Mouse (Mus musculus) CH12.LX (cell line): ENCODE measurements around the gene Rad23a. TPM values are rescaled to one million over a fixed set of nuclear protein-coding genes. Genes with fewer than 3 reads are reported as not detected.

Experiments used
- DNase-seq: peaks from one replicate; pipeline ENCODE4 v3.0.0-alpha.2; 2013; ENCODE audit errors: extremely low read depth
- H3K27ac ChIP-seq: 2 replicates; pipeline ENCODE4 v1.5.1; 2012; ENCODE audit warnings: low read depth, mild to moderate bottlenecking, control low read depth, moderate library complexity; ENCODE audit not compliant: insufficient read depth
- H3K27me3 ChIP-seq: replicated peaks from 2 replicates; pipeline ENCODE3; 2012; ENCODE audit warnings: inconsistent platforms
- H3K36me3 ChIP-seq, 2 experiments: replicated peaks in 1 of 2; 2 replicates each; pipeline versions ENCODE3 to v1.6.1; 2012; ENCODE audit warnings: inconsistent platforms in 1 of 2, low read length in 1 of 2, mild to moderate bottlenecking in 1 of 2, mixed read lengths in 1 of 2, moderate library complexity in 1 of 2; ENCODE audit not compliant: control insufficient read depth in 1 of 2, insufficient read depth in 1 of 2
- H3K4me1 ChIP-seq, 2 experiments: 2 replicates each; pipeline ENCODE4 v1.6.1; 2012; ENCODE audit warnings: inconsistent platforms in 1 of 2, moderate library complexity in 1 of 2; ENCODE audit not compliant: insufficient read depth in 2 of 2, control insufficient read depth in 1 of 2
- H3K4me2 ChIP-seq: 2 replicates; pipeline ENCODE4 v1.6.1; 2012; ENCODE audit warnings: low read depth, mild to moderate bottlenecking, control low read depth; ENCODE audit not compliant: poor library complexity, insufficient read depth, severe bottlenecking
- H3K4me3 ChIP-seq, 3 experiments: fragments of 150-350 bp in 1 of 3; sonication (generic) in 1 of 3; replicated peaks in 1 of 3; 2 replicates each; pipeline versions ENCODE3 to v1.5.1; 2011 to 2012; ENCODE audit warnings: low read depth in 2 of 3, low read length in 2 of 3, mild to moderate bottlenecking in 2 of 3, moderate library complexity in 2 of 3, control low read depth in 1 of 3, improper control_type of control experiment in 1 of 3, inconsistent platforms in 1 of 3, mixed read lengths in 1 of 3; ENCODE audit not compliant: poor library complexity in 1 of 3
- H3K79me2 ChIP-seq: replicated peaks from 2 replicates; pipeline ENCODE4 v1.6.1; 2012; ENCODE audit warnings: mild to moderate bottlenecking, moderate library complexity; ENCODE audit not compliant: control insufficient read depth, poor library complexity, insufficient read depth, severe bottlenecking; ENCODE audit errors: extremely low read depth
- H3K9ac ChIP-seq: 2 replicates; pipeline ENCODE4 v1.6.1; 2012; ENCODE audit warnings: low read depth, mild to moderate bottlenecking, control low read depth, moderate library complexity; ENCODE audit not compliant: insufficient read depth
- H3K9me3 ChIP-seq: replicated peaks from 2 replicates; pipeline ENCODE3; 2012; ENCODE audit warnings: low read length, inconsistent platforms, mixed read lengths
- CTCF ChIP-seq, 2 experiments: IDR thresholded peaks in 1 of 2; conservative IDR thresholded peaks in 1 of 2; 2 replicates each; pipeline ENCODE4 v1.5.1; 2011 to 2012; ENCODE audit warnings: low read depth in 2 of 2, low read length in 2 of 2, improper control_type of control experiment in 1 of 2, inconsistent platforms in 1 of 2, mild to moderate bottlenecking in 1 of 2, moderate library complexity in 1 of 2
- KAT2A ChIP-seq: IDR thresholded peaks from 2 replicates; pipeline ENCODE4 v1.6.1; 2012; ENCODE audit warnings: low read length, improper control_type of control experiment, inconsistent platforms; ENCODE audit not compliant: insufficient replicate concordance
- MAFK ChIP-seq: IDR thresholded peaks from 2 replicates; pipeline ENCODE4 v1.6.1; 2011; ENCODE audit warnings: low read length, improper control_type of control experiment; ENCODE audit not compliant: insufficient replicate concordance
- MAX ChIP-seq: IDR thresholded peaks from 2 replicates; pipeline ENCODE4 v1.6.1; 2011; ENCODE audit warnings: low read length, improper control_type of control experiment
- MAZ ChIP-seq: IDR thresholded peaks from 2 replicates; pipeline ENCODE4 v1.6.1; 2012; ENCODE audit warnings: low read depth, mild to moderate bottlenecking, inconsistent platforms, low read length, improper control_type of control experiment, moderate library complexity
- MYC ChIP-seq: IDR thresholded peaks from 2 replicates; pipeline ENCODE4 v1.6.1; 2011; ENCODE audit warnings: low read depth, mild to moderate bottlenecking, improper control_type of control experiment, low read length
- NELFE ChIP-seq: IDR thresholded peaks from 2 replicates; pipeline ENCODE4 v1.6.1; 2011; ENCODE audit warnings: low read depth, low read length, improper control_type of control experiment
- NRF1 ChIP-seq: IDR thresholded peaks from 2 replicates; pipeline ENCODE4 v1.6.1; 2014; ENCODE audit warnings: low read depth, mild to moderate bottlenecking, inconsistent platforms, low read length, improper control_type of control experiment, moderate library complexity
- POLR2A ChIP-seq: IDR thresholded peaks from 2 replicates; pipeline ENCODE4 v1.6.1; 2011; ENCODE audit warnings: low read depth, mild to moderate bottlenecking, improper control_type of control experiment, low read length
- RAD21 ChIP-seq: IDR thresholded peaks from 2 replicates; pipeline ENCODE4 v1.6.1; 2011; ENCODE audit warnings: low read depth, mild to moderate bottlenecking, low read length, improper control_type of control experiment, moderate library complexity
- SMC3 ChIP-seq: IDR thresholded peaks from 2 replicates; pipeline ENCODE4 v1.6.1; 2011; ENCODE audit warnings: low read depth, low read length, improper control_type of control experiment
- dilution Hi-C: fragments of 300-500 bp; cut with MboI; formaldehyde crosslinking; loops from 2 replicates; pipeline ENCODE4 v1.14.3; 2020; ENCODE audit warnings: low sequenced_read_pairs; ENCODE audit not compliant: extremely low pct_unique_long_range_greater_than_20kb, extremely low pct_ligation_motif_present
- in situ Hi-C: fragments of 300-500 bp; cut with MboI; formaldehyde crosslinking; loops from 3 replicates; pipeline ENCODE4 v1.14.3; 2019; ENCODE audit warnings: low sequenced_read_pairs, low pct_ligation_motif_present, low pct_unique_long_range_greater_than_20kb, mixed read lengths
- polyA plus RNA-seq: library from polyadenylated mRNA; unstranded; fragments of >175 nt; gene quantifications from 2 replicates; pipeline ENCODE4 v1.2.1, GENCODE M21; 2012; ENCODE audit warnings: low read depth; ENCODE audit not compliant: insufficient read length
- total RNA-seq, 2 experiments: library from RNA; depleted of rRNA; stranded (reverse); fragments of 300-350 nt in 1 of 2; fragments of >200 nt in 1 of 2; gene quantifications; 2 replicates each; pipeline ENCODE4 v1.2.3; 2012 to 2014

Gene Rad23a
- total and polyA plus RNA-seq, 3 experiments = 66.5 to 135 (median 115) TPM

DNA sequence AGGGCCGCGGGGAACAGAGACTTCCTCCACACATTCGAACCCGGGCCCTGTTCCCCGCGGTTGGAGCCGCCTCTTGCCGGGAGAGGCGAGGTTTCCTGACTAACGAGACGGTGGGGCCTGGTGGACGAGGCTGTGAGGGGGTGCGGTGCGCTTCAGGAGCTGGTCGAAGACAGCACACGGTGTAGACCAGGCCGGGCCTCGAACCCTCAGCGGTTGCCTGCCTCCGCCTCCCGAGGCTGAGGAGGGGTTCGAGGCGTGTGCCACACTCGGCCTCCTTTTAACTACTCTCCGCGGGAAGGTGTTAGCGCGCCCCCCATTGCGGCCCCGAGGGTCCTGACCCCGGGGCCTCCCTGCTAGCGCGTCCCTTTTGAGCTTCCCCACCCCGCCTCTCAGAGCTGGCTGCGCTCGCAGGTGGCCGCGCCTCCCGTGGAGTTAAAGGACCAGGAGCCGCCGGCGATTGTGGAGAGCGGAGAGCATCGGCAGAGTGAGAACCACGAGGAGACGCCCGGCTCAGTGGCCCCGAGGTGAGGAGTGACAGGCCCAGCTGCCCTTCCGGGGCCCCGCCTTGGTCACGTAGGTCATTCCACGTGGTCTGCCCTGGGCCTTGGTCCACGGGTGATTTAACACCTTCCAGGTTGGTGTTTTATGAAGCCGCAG is 32.0 kb upstream of the Rad23a start:
- Histone ChIP-seq H3K9me3 (no peaks in the 10 kb centered on the region), H3K9ac (no peak overlapping the region), H3K4me1 (no peaks in the 10 kb centered on the region), H3K27me3 (no peaks in the 10 kb centered on the region), H3K4me2 (no peak overlapping the region), H3K27ac (no peak overlapping the region), H3K79me2 (no peaks in the 10 kb centered on the region), H3K4me3 (no peak overlapping the region), H3K36me3 (peaks cover 23 to 70% of the 10 kb centered on the region in 2 experiments)
- dilution Hi-C loops = no loop called here
- TF ChIP-seq MAX (no peak), NRF1 (no peak), POLR2A (no peak), KAT2A (no peak), NELFE (no peak), MAFK (no peak)
- in situ Hi-C loops = no loop called here
- DNase-seq = no peak

- no peak within 1 kb of the TSS for H3K9ac ChIP-seq
- dilution Hi-C loops = no loop called here
- H3K4me3 ChIP-seq = no peak within 1 kb of the TSS
- no peak for TF ChIP-seq MAFK
- no peak for TF ChIP-seq SMC3
- TF ChIP-seq MAZ = no peak
- TF ChIP-seq RAD21 = peak; percentile 21
- TF ChIP-seq MAX = no peak
- TF ChIP-seq CTCF (conservative IDR thresholded peaks at IDR 0.05 in 1 of 2, IDR thresholded peaks at IDR 0.05 in 1 of 2; ENCODE audit: low read depth in 2 of 2, low read length in 2 of 2) = peak in 1 of 2 experiments; percentile 41; a peak in 2 of 4 replicates
- no peak for TF ChIP-seq MYC
- TF ChIP-seq, all 38 proteins: peak for 2
- Histone ChIP-seq H3K9me3 (no peaks in the 10 kb centered on the region), H3K4me2 (no peak within 1 kb of the TSS), H3K27me3 (no peaks in the 10 kb centered on the region), H3K79me2 (no peaks in the 10 kb centered on the region), H3K36me3 (peaks cover 31 to 75% of the 10 kb centered on the region in 2 experiments), H3K27ac (no peak within 1 kb of the TSS), H3K4me1 (no peaks in the 10 kb centered on the region)
- DNase-seq = peak; percentile 19
- in situ Hi-C loops = no loop called here
Measured at GRCm38 (mm10) chr8:84871376-84872308, 31.2 kb upstream of the Rad23a start, which contains the start of gene Syce2. Gene Syce2 (plus strand): TSS chr8:84872111.
